Mouse (Mus musculus): Measurements from ENCODE around the gene Rere. TPM values are rescaled to one million over a fixed set of nuclear protein-coding genes. Genes with fewer than 3 reads are reported as not detected.

Gene Rere
- polyA plus RNA-seq, 1 experiment from 2014 or later, result 30.3 TPM

- H3K36me3 ChIP-seq (ENCODE audit: control insufficient read depth, insufficient read depth, low read length), result no peaks in the 10 kb centered on the region; the same call in 1 of the 2 replicates
- no peak for ATAC-seq (ENCODE audit: low read depth)
- no peaks in the 10 kb centered on the region for H3K9me3 ChIP-seq (ENCODE audit: control insufficient read depth, low read length)
- no peak overlapping the region for H3K27ac ChIP-seq (ENCODE audit: low read length)
- no peak overlapping the region for H3K4me3 ChIP-seq (ENCODE audit: low read length)
- no peak overlapping the region for H3K4me2 ChIP-seq (ENCODE audit: low read depth, low read length)
- no peaks in the 10 kb centered on the region for H3K4me1 ChIP-seq (replicated peaks; ENCODE audit: control insufficient read depth, insufficient read depth, low read length)
- H3K27me3 ChIP-seq (ENCODE audit: control insufficient read depth, insufficient read depth, low read depth, low read length), result no peaks in the 10 kb centered on the region
- 68% methylated on average over 5 of the region's 5 CpGs for WGBS
- no peak overlapping the region for H3K9ac ChIP-seq (ENCODE audit: low read length)
These were observed 154.1 kb downstream of the Rere start for GRCm38 (mm10) chr4:150435590-150435989.

GRCm38 (mm10) chr4:150438621-150439020 is 157.2 kb downstream of the Rere start:
- H3K27me3 ChIP-seq (ENCODE audit: control insufficient read depth, insufficient read depth, low read depth, low read length), result no peaks in the 10 kb centered on the region
- WGBS, result 74% methylated on average over 6 of the region's 6 CpGs
- H3K36me3 ChIP-seq (ENCODE audit: control insufficient read depth, insufficient read depth, low read length), result no peaks in the 10 kb centered on the region
- H3K27ac ChIP-seq (ENCODE audit: low read length), result no peak overlapping the region
- H3K9ac ChIP-seq (ENCODE audit: low read length), result no peak overlapping the region
- no peak for ATAC-seq (ENCODE audit: low read depth)
- H3K4me3 ChIP-seq (ENCODE audit: low read length), result no peak overlapping the region
- H3K4me2 ChIP-seq (ENCODE audit: low read depth, low read length), result no peak overlapping the region
- H3K4me1 ChIP-seq (replicated peaks; ENCODE audit: control insufficient read depth, insufficient read depth, low read length), result no peaks in the 10 kb centered on the region
- no peaks in the 10 kb centered on the region for H3K9me3 ChIP-seq (ENCODE audit: control insufficient read depth, low read length)

GRCm38 (mm10) chr4:150441931-150442330 is 160.5 kb downstream of the Rere start:
- H3K9me3 ChIP-seq (ENCODE audit: control insufficient read depth, low read length), result no peaks in the 10 kb centered on the region
- ATAC-seq (ENCODE audit: low read depth), result no peak
- WGBS, result 85% methylated on average over 10 of the region's 10 CpGs
- no peaks in the 10 kb centered on the region for H3K27me3 ChIP-seq (ENCODE audit: control insufficient read depth, insufficient read depth, low read depth, low read length)
- H3K4me2 ChIP-seq (ENCODE audit: low read depth, low read length), result no peak overlapping the region
- no peak overlapping the region for H3K4me3 ChIP-seq (ENCODE audit: low read length)
- no peaks in the 10 kb centered on the region for H3K36me3 ChIP-seq (ENCODE audit: control insufficient read depth, insufficient read depth, low read length)
- peaks cover 12% of the 10 kb centered on the region for H3K4me1 ChIP-seq (replicated peaks; ENCODE audit: control insufficient read depth, insufficient read depth, low read length)
- no peak overlapping the region for H3K9ac ChIP-seq (ENCODE audit: low read length)
- no peak overlapping the region for H3K27ac ChIP-seq (ENCODE audit: low read length)

- H3K36me3 ChIP-seq (ENCODE audit: control insufficient read depth, insufficient read depth, low read length), result no peaks in the 10 kb centered on the region
- H3K4me1 ChIP-seq (replicated peaks; ENCODE audit: control insufficient read depth, insufficient read depth, low read length), result peaks cover 24% of the 10 kb centered on the region
- WGBS, result 54% methylated on average over 3 of the region's 3 CpGs
- no peaks in the 10 kb centered on the region for H3K9me3 ChIP-seq (ENCODE audit: control insufficient read depth, low read length)
- no peak overlapping the region for H3K9ac ChIP-seq (ENCODE audit: low read length)
- ATAC-seq (ENCODE audit: low read depth), result 0 out of 2 replicates have a peak, but pooled peaks have one; percentile 36
- H3K27ac ChIP-seq (ENCODE audit: low read length), result no peak overlapping the region
- H3K4me2 ChIP-seq (ENCODE audit: low read depth, low read length), result no peak overlapping the region
- H3K4me3 ChIP-seq (ENCODE audit: low read length), result no peak overlapping the region
- no peaks in the 10 kb centered on the region for H3K27me3 ChIP-seq (ENCODE audit: control insufficient read depth, insufficient read depth, low read depth, low read length)
These were observed 162.6 kb downstream of the Rere start for GRCm38 (mm10) chr4:150444068-150444467.

GRCm38 (mm10) chr4:150446617-150447016 is 165.2 kb downstream of the Rere start:
- peaks cover 24% of the 10 kb centered on the region for H3K4me1 ChIP-seq (replicated peaks; ENCODE audit: control insufficient read depth, insufficient read depth, low read length)
- no peak overlapping the region for H3K4me3 ChIP-seq (ENCODE audit: low read length)
- no peak overlapping the region for H3K9ac ChIP-seq (ENCODE audit: low read length)
- H3K36me3 ChIP-seq (ENCODE audit: control insufficient read depth, insufficient read depth, low read length), result no peaks in the 10 kb centered on the region
- 0 out of 2 replicates have a peak, but pooled peaks have one; percentile 26 for ATAC-seq (ENCODE audit: low read depth)
- no peak overlapping the region for H3K27ac ChIP-seq (ENCODE audit: low read length)
- 76% methylated on average over 4 of the region's 4 CpGs for WGBS
- no peak overlapping the region for H3K4me2 ChIP-seq (ENCODE audit: low read depth, low read length)
- H3K9me3 ChIP-seq (ENCODE audit: control insufficient read depth, low read length), result no peaks in the 10 kb centered on the region
- no peaks in the 10 kb centered on the region for H3K27me3 ChIP-seq (ENCODE audit: control insufficient read depth, insufficient read depth, low read depth, low read length)

GRCm38 (mm10) chr4:150447517-150447916 is 166.1 kb downstream of the Rere start:
- ATAC-seq (ENCODE audit: low read depth), result peak; percentile 71
- WGBS, result 61% methylated on average over 3 of the region's 3 CpGs
- H3K9ac ChIP-seq (ENCODE audit: low read length), result no peak overlapping the region
- no peak overlapping the region for H3K4me2 ChIP-seq (ENCODE audit: low read depth, low read length)
- no peak overlapping the region for H3K4me3 ChIP-seq (ENCODE audit: low read length)
- H3K27ac ChIP-seq (ENCODE audit: low read length), result no peak overlapping the region
- no peaks in the 10 kb centered on the region for H3K36me3 ChIP-seq (ENCODE audit: control insufficient read depth, insufficient read depth, low read length)
- no peaks in the 10 kb centered on the region for H3K9me3 ChIP-seq (ENCODE audit: control insufficient read depth, low read length)
- peaks cover 24% of the 10 kb centered on the region for H3K4me1 ChIP-seq (replicated peaks; ENCODE audit: control insufficient read depth, insufficient read depth, low read length)
- H3K27me3 ChIP-seq (ENCODE audit: control insufficient read depth, insufficient read depth, low read depth, low read length), result no peaks in the 10 kb centered on the region

GRCm38 (mm10) chr4:150448433-150448832 is 167.0 kb downstream of the Rere start:
- no peaks in the 10 kb centered on the region for H3K27me3 ChIP-seq (ENCODE audit: control insufficient read depth, insufficient read depth, low read depth, low read length)
- H3K4me2 ChIP-seq (ENCODE audit: low read depth, low read length), result no peak overlapping the region
- H3K4me3 ChIP-seq (ENCODE audit: low read length), result no peak overlapping the region
- WGBS, result 62% methylated on average over 1 of the region's 1 CpGs
- ATAC-seq (ENCODE audit: low read depth), result no peak
- H3K27ac ChIP-seq (ENCODE audit: low read length), result no peak overlapping the region
- no peaks in the 10 kb centered on the region for H3K9me3 ChIP-seq (ENCODE audit: control insufficient read depth, low read length)
- H3K9ac ChIP-seq (ENCODE audit: low read length), result no peak overlapping the region
- H3K4me1 ChIP-seq (replicated peaks; ENCODE audit: control insufficient read depth, insufficient read depth, low read length), result peaks cover 26% of the 10 kb centered on the region
- no peaks in the 10 kb centered on the region for H3K36me3 ChIP-seq (ENCODE audit: control insufficient read depth, insufficient read depth, low read length)

- no peaks in the 10 kb centered on the region for H3K36me3 ChIP-seq (ENCODE audit: control insufficient read depth, insufficient read depth, low read length)
- 75% methylated on average over 6 of the region's 6 CpGs for WGBS
- H3K9me3 ChIP-seq (ENCODE audit: control insufficient read depth, low read length), result no peaks in the 10 kb centered on the region
- H3K4me1 ChIP-seq (replicated peaks; ENCODE audit: control insufficient read depth, insufficient read depth, low read length), result peaks cover 34% of the 10 kb centered on the region
- no peak for ATAC-seq (ENCODE audit: low read depth)
- no peak overlapping the region for H3K9ac ChIP-seq (ENCODE audit: low read length)
- no peak overlapping the region for H3K27ac ChIP-seq (ENCODE audit: low read length)
- H3K4me3 ChIP-seq (ENCODE audit: low read length), result no peak overlapping the region
- H3K4me2 ChIP-seq (ENCODE audit: low read depth, low read length), result no peak overlapping the region
- H3K27me3 ChIP-seq (ENCODE audit: control insufficient read depth, insufficient read depth, low read depth, low read length), result no peaks in the 10 kb centered on the region
These were observed 168.7 kb downstream of the Rere start for GRCm38 (mm10) chr4:150450081-150450691.

- Histone ChIP-seq H3K36me3 (ENCODE audit: control insufficient read depth, insufficient read depth, low read length) (no peaks in the 10 kb centered on the region), H3K27me3 (ENCODE audit: control insufficient read depth, insufficient read depth, low read depth, low read length) (no peaks in the 10 kb centered on the region), H3K4me3 (ENCODE audit: low read length) (no peak overlapping the region), H3K4me2 (ENCODE audit: low read depth, low read length) (no peak overlapping the region), H3K4me1 (replicated peaks; ENCODE audit: control insufficient read depth, insufficient read depth, low read length) (peaks cover 35% of the 10 kb centered on the region), H3K9me3 (ENCODE audit: control insufficient read depth, low read length) (no peaks in the 10 kb centered on the region), H3K27ac (ENCODE audit: low read length) (no peak overlapping the region), H3K9ac (ENCODE audit: low read length) (no peak overlapping the region)
- WGBS, result 78% methylated on average over 11 of the region's 11 CpGs
- ATAC-seq (ENCODE audit: low read depth), result no peak
These were observed 170.9 kb downstream of the Rere start for GRCm38 (mm10) chr4:150452155-150452847.

Data from lung, embryonic 16.5 days (tissue).